Comparison of ENCODE assay signal across 20 mouse cellular contexts in the genomic region with DNA sequence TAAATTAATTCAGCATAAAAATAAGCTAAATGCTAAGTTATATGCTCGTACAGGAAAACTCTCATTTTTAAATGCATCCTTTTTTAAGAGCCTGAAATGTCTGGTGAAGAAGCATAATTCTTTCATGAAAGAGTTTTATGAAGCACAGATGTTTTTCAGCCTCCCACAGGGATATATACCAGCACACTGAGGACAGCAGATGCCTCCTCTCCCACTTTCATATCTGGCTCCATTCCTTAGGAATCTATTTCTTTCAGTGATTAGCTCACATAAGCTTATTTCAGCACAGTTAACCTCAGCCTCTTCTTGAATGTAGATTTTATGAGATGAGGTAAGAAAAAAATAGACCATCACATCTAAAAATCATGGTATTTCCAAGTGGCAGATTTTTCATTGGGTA.
DNase-seq lines count a peak whose midpoint lies in the region; ATAC-seq and TF ChIP-seq lines count a peak whose summit lies in the region.
"Had no signal": no experiment of that assay in that cellular context is flagged by ENCODE, and none has a peak within 500 bp of the region (broad histone marks: within the 10 kb centered on the region; RNA-seq: fewer than 3 reads in every experiment).

No protein-coding gene starts in this region.

- 50% methylated on average over 1 of the region's 1 CpGs for WGBS in embryonic facial prominence, embryonic 14.5 days
- 83% methylated on average over 1 of the region's 1 CpGs for WGBS in embryonic facial prominence, embryonic 10.5 days
- WGBS in limb, embryonic 14.5 days = 57% methylated on average over 1 of the region's 1 CpGs
- 78% methylated on average over 1 of the region's 1 CpGs for WGBS in limb, embryonic 10.5 days

- no peak for ATAC-seq in embryonic facial prominence, embryonic 14.5 days (ENCODE audit: low read depth)
- ATAC-seq in limb, embryonic 14.5 days (ENCODE audit: low FRiP score, low read depth) = no peak
- ATAC-seq: CD4-positive, CD25-positive, alpha-beta regulatory T cell, adult 4 months; forebrain, embryonic 15.5 days; hindbrain, embryonic 16.5 days had no signal

- no peak overlapping the region for H3K4me3 ChIP-seq in embryonic facial prominence, embryonic 14.5 days (ENCODE audit: low read depth, low read length)
- H3K4me3 ChIP-seq in embryonic facial prominence, embryonic 10.5 days = no peak overlapping the region
- no peak overlapping the region for H3K4me3 ChIP-seq in limb, embryonic 14.5 days (replicated peaks; ENCODE audit: low read length)
- H3K4me3 ChIP-seq in limb, embryonic 10.5 days = no peak overlapping the region
- H3K4me3 ChIP-seq: forebrain, embryonic 15.5 days; heart, embryonic 13.5 days had no signal

- H3K4me2 ChIP-seq in embryonic facial prominence, embryonic 14.5 days (ENCODE audit: low read depth, low read length) = no peak overlapping the region
- no peak overlapping the region for H3K4me2 ChIP-seq in limb, embryonic 14.5 days (replicated peaks; ENCODE audit: low read depth, low read length, severe bottlenecking)
- H3K4me2 ChIP-seq: forebrain, embryonic 15.5 days; heart, embryonic 13.5 days had no signal

- no peak overlapping the region for H3K27ac ChIP-seq in embryonic facial prominence, embryonic 14.5 days (replicated peaks; ENCODE audit: low read depth, low read length)
- H3K27ac ChIP-seq in embryonic facial prominence, embryonic 10.5 days (replicated peaks) = no peak overlapping the region
- H3K27ac ChIP-seq in limb, embryonic 14.5 days (replicated peaks; ENCODE audit: low read depth, low read length) = no peak overlapping the region
- H3K27ac ChIP-seq in limb, embryonic 10.5 days = no peak overlapping the region
- H3K27ac ChIP-seq: forebrain, embryonic 15.5 days; heart, embryonic 13.5 days had no signal

- H3K4me1 ChIP-seq in embryonic facial prominence, embryonic 14.5 days (ENCODE audit: control insufficient read depth, insufficient read depth, low read length) = no peaks in the 10 kb centered on the region
- H3K4me1 ChIP-seq in embryonic facial prominence, embryonic 10.5 days = no peaks in the 10 kb centered on the region
- no peaks in the 10 kb centered on the region for H3K4me1 ChIP-seq in limb, embryonic 14.5 days (ENCODE audit: control insufficient read depth, insufficient read depth, low read length)
- H3K4me1 ChIP-seq in limb, embryonic 10.5 days = no peaks in the 10 kb centered on the region
- H3K4me1 ChIP-seq: forebrain, embryonic 15.5 days; heart, embryonic 13.5 days had no signal

- H3K36me3 ChIP-seq in embryonic facial prominence, embryonic 14.5 days (ENCODE audit: control insufficient read depth, insufficient read depth, low read length) = no peaks in the 10 kb centered on the region
- H3K36me3 ChIP-seq in embryonic facial prominence, embryonic 10.5 days (replicated peaks) = no peaks in the 10 kb centered on the region
- H3K36me3 ChIP-seq in limb, embryonic 14.5 days (ENCODE audit: control insufficient read depth, insufficient read depth, low read length) = no peaks in the 10 kb centered on the region
- H3K36me3 ChIP-seq in limb, embryonic 10.5 days = no peaks in the 10 kb centered on the region
- H3K36me3 ChIP-seq: forebrain, embryonic 15.5 days; G1E; heart, embryonic 13.5 days had no signal

- peak; percentile 1 for DNase-seq in embryonic facial prominence, embryonic 14.5 days (ENCODE audit: low spot score)
- DNase-seq in embryonic facial prominence, embryonic 10.5 days (ENCODE audit: low spot score) = no peak
- DNase-seq in layer of hippocampus, adult 9-11 months = peak; percentile 13
- no peak for DNase-seq in layer of hippocampus, adult 9-10 months (ENCODE audit: low spot score)
- peak; percentile 2 for DNase-seq in limb, embryonic 14.5 days (ENCODE audit: low spot score)
- no peak for DNase-seq in limb, embryonic 10.5 days (ENCODE audit: low spot score)
- DNase-seq in left cerebral cortex, postnatal 14 days (ENCODE audit: low spot score in 2 of 2) = peak; percentile 3 to 37
- DNase-seq in cerebellum, adult 18-20 months = no peak
- DNase-seq: adrenal gland, adult 8-10 months; B cell, adult 2 months; cerebellum, adult 2 months; cerebellum, postnatal 10 days; gastrocnemius, postnatal 36 days; heart, adult 11 months; heart, postnatal 36 days had no signal

- H3K9ac ChIP-seq in embryonic facial prominence, embryonic 14.5 days (ENCODE audit: low read depth, low read length) = no peak overlapping the region
- no peak overlapping the region for H3K9ac ChIP-seq in limb, embryonic 14.5 days (ENCODE audit: low read depth, low read length, severe bottlenecking)
- H3K9ac ChIP-seq: forebrain, embryonic 15.5 days; heart, embryonic 13.5 days had no signal

- intact Hi-C loops in left cerebral cortex, postnatal 14 days (cut with DNase I) = no loop called here

- TF ChIP-seq POLR2A in limb, embryonic 14.5 days (IDR thresholded peaks at IDR 0.05; ENCODE audit: borderline replicate concordance, extremely low read depth, insufficient read depth, insufficient read length) = no peak

- H3K9me3 ChIP-seq in embryonic facial prominence, embryonic 14.5 days (ENCODE audit: control insufficient read depth, low read length) = no peaks in the 10 kb centered on the region
- no peaks in the 10 kb centered on the region for H3K9me3 ChIP-seq in embryonic facial prominence, embryonic 10.5 days
- H3K9me3 ChIP-seq in limb, embryonic 14.5 days (ENCODE audit: control insufficient read depth, low read length) = no peaks in the 10 kb centered on the region
- H3K9me3 ChIP-seq in limb, embryonic 10.5 days (replicated peaks) = no peaks in the 10 kb centered on the region
- H3K9me3 ChIP-seq: forebrain, embryonic 15.5 days; G1E; heart, embryonic 13.5 days had no signal

- H3K27me3 ChIP-seq in embryonic facial prominence, embryonic 14.5 days (replicated peaks; ENCODE audit: control insufficient read depth, insufficient read depth, low read length) = no peaks in the 10 kb centered on the region
- no peaks in the 10 kb centered on the region for H3K27me3 ChIP-seq in embryonic facial prominence, embryonic 10.5 days (replicated peaks; ENCODE audit: low read depth, poor library complexity, severe bottlenecking)
- H3K27me3 ChIP-seq in limb, embryonic 14.5 days (ENCODE audit: control insufficient read depth, insufficient read depth, low read length) = no peaks in the 10 kb centered on the region
- H3K27me3 ChIP-seq in limb, embryonic 10.5 days (ENCODE audit: low read depth, poor library complexity, severe bottlenecking) = no peaks in the 10 kb centered on the region
- H3K27me3 ChIP-seq: forebrain, embryonic 15.5 days; heart, embryonic 13.5 days had no signal

Comparison
In these comparisons a context has a peak if more than half of its experiments do, and no peak if none do; other contexts are left out.
1. DNase-seq: peak in embryonic facial prominence, embryonic 14.5 days (single experiment), layer of hippocampus, adult 9-11 months (single experiment), limb, embryonic 14.5 days (single experiment) and left cerebral cortex, postnatal 14 days (2 of 2); none in embryonic facial prominence, embryonic 10.5 days (single experiment), layer of hippocampus, adult 9-10 months (single experiment), limb, embryonic 10.5 days (single experiment) and cerebellum, adult 18-20 months (0 of 2).